Comparison of ENCODE assay signal across 30 mouse cellular contexts in genomic region chr17:40811560-40811959, GRCm38 (mm10). TPM values are rescaled to one million over a fixed set of nuclear protein-coding genes. Genes with fewer than 3 reads are reported as not detected.
"Had no signal": no experiment of that assay in that cellular context is flagged by ENCODE, and none has a peak within 500 bp of the region (broad histone marks: within the 10 kb centered on the region; RNA-seq: fewer than 3 reads in every experiment).

No protein-coding gene starts in this region.

- H3K4me2 ChIP-seq: limb, embryonic 12.5 days; limb, embryonic 15.5 days; lung, embryonic 15.5 days; midbrain, embryonic 13.5 days; neural tube, embryonic 13.5 days; stomach, embryonic 15.5 days had no signal

- H3K9ac ChIP-seq: limb, embryonic 12.5 days; limb, embryonic 15.5 days; lung, embryonic 15.5 days; midbrain, embryonic 13.5 days; neural tube, embryonic 13.5 days; stomach, embryonic 15.5 days had no signal

- ATAC-seq: midbrain, embryonic 13.5 days; midbrain, embryonic 16.5 days had no signal

- H3K9me3 ChIP-seq: limb, embryonic 12.5 days; limb, embryonic 15.5 days; lung, embryonic 15.5 days; megakaryocyte, embryonic 14.5 days; midbrain, embryonic 10.5 days; midbrain, embryonic 13.5 days; neural tube, embryonic 13.5 days; stomach, embryonic 15.5 days had no signal

- DNase-seq: kidney, adult 11 months; kidney, adult 8-10 months; kidney, postnatal 14 days; kidney, postnatal 4 days; left cerebral cortex, postnatal 4 days; lung, adult 18-20 months; lung, postnatal 10 days; lung, postnatal 36 days; retina, postnatal 1 day; right cerebral cortex, postnatal 25 days; spleen, adult 18-20 months; thymus, postnatal 36 days had no signal

- H3K27me3 ChIP-seq: limb, embryonic 12.5 days; limb, embryonic 15.5 days; lung, embryonic 15.5 days; megakaryocyte, embryonic 14.5 days; midbrain, embryonic 13.5 days; neural tube, embryonic 13.5 days; stomach, embryonic 15.5 days had no signal

- H3K36me3 ChIP-seq: limb, embryonic 12.5 days; limb, embryonic 15.5 days; lung, embryonic 15.5 days; midbrain, embryonic 10.5 days; midbrain, embryonic 13.5 days; neural tube, embryonic 13.5 days; stomach, embryonic 15.5 days had no signal

- H3K4me3 ChIP-seq: limb, embryonic 12.5 days; limb, embryonic 15.5 days; lung, embryonic 15.5 days; megakaryocyte, embryonic 14.5 days; midbrain, embryonic 10.5 days; midbrain, embryonic 13.5 days; myocyte; neural tube, embryonic 13.5 days; stomach, embryonic 15.5 days had no signal

- H3K4me1 ChIP-seq: limb, embryonic 12.5 days; limb, embryonic 15.5 days; lung, embryonic 15.5 days; midbrain, embryonic 10.5 days; midbrain, embryonic 13.5 days; neural tube, embryonic 13.5 days; stomach, embryonic 15.5 days had no signal

- H3K27ac ChIP-seq: limb, embryonic 12.5 days; limb, embryonic 15.5 days; lung, embryonic 15.5 days; midbrain, embryonic 10.5 days; midbrain, embryonic 13.5 days; neural tube, embryonic 13.5 days; stomach, embryonic 15.5 days had no signal

RNA-seq across cellular contexts. Expression of gene Rhag, which starts 0.6 kb away (rescaled TPM):
- total RNA-seq: layer of hippocampus, adult 18-20 months; layer of hippocampus, postnatal 14 days; left cerebral cortex, adult 8-10 months; left cerebral cortex, postnatal 14 days; left cerebral cortex, postnatal 4 days; monocyte, adult 5-6 weeks had no signal
- polyA plus RNA-seq: myocyte; urinary bladder, adult 2 months had no signal

RNA-seq across cellular contexts. Expression of gene Crisp2, which starts 4.8 kb away (rescaled TPM):
- total RNA-seq: layer of hippocampus, adult 18-20 months; layer of hippocampus, postnatal 14 days; left cerebral cortex, adult 8-10 months; left cerebral cortex, postnatal 14 days; left cerebral cortex, postnatal 4 days; monocyte, adult 5-6 weeks; neutrophil, adult 5-6 weeks had no signal
- polyA plus RNA-seq: kidney, embryonic 16.5 days; limb, embryonic 12.5 days; limb, embryonic 15.5 days; lung, embryonic 15.5 days; midbrain, embryonic 10.5 days; midbrain, embryonic 13.5 days; midbrain, embryonic 16.5 days; myocyte; neural tube, embryonic 13.5 days; stomach, embryonic 15.5 days had no signal
